ENCODE assay signal across 22 mouse cellular contexts in the genomic region with DNA sequence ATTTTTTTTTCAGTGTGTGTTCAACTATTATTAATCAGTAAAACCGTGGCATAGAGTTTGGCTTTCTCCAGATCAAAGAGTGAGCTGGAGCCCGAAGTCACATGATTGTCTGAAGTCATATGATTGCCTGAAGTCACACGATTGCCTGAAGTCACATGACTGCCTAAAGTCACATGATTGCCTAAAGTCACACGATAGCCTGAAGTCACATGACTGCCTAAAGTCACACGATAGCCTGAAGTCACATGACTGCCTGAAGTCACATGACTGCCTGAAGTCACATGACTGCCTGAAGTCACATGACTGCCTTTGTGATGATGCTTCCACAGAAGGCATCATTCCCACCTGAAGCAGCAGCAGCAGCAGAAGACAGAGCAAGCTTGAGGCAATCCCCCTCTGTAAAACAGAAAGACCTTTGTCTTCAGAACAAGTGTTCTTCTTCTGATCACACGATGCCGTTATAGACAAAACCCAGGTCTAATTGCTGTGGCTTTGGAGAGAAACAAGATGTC.
DNase-seq lines count a peak whose midpoint lies in the region; TF ChIP-seq lines count a peak whose summit lies in the region.
"Had no signal": no experiment of that assay in that cellular context is flagged by ENCODE, and none has a peak within 500 bp of the region (broad histone marks: within the 10 kb centered on the region; RNA-seq: fewer than 3 reads in every experiment).

No protein-coding gene starts in this region.

- no peaks in the 10 kb centered on the region for H3K27me3 ChIP-seq in liver, adult 2 months (ENCODE audit: control insufficient read depth, insufficient read depth, low read length)
- no peaks in the 10 kb centered on the region for H3K27me3 ChIP-seq in CH12.LX (replicated peaks)
- no peaks in the 10 kb centered on the region for H3K27me3 ChIP-seq in MEL (ENCODE audit: control insufficient read depth in 1 of 2, insufficient read depth in 2 of 2, low read length in 2 of 2)
- H3K27me3 ChIP-seq in limb, embryonic 10.5 days (ENCODE audit: low read depth, poor library complexity, severe bottlenecking) = no peaks in the 10 kb centered on the region
- H3K27me3 ChIP-seq: embryonic facial prominence, embryonic 15.5 days; hindbrain, embryonic 13.5 days; Patski had no signal

- dilution Hi-C loops in CH12.LX (cut with MboI; ENCODE audit: extremely low pct_ligation_motif_present, extremely low pct_unique_long_range_greater_than_20kb, low sequenced_read_pairs) = no loop called here

- no peak overlapping the region for H3K9ac ChIP-seq in liver, adult 2 months (ENCODE audit: low read depth, low read length)
- H3K9ac ChIP-seq in CH12.LX (ENCODE audit: insufficient read depth, low read depth) (no peak overlapping the region), MEL (ENCODE audit: control insufficient read depth, low read depth, low read length, poor library complexity, severe bottlenecking) (no peak overlapping the region)
- H3K9ac ChIP-seq: embryonic facial prominence, embryonic 15.5 days; hindbrain, embryonic 13.5 days had no signal

- H3K9me3 ChIP-seq in CH12.LX (replicated peaks; ENCODE audit: low read length) = peaks cover 5% of the 10 kb centered on the region
- H3K9me3 ChIP-seq in MEL (replicated peaks; ENCODE audit: insufficient read depth, low read length) = no peaks in the 10 kb centered on the region
- no peaks in the 10 kb centered on the region for H3K9me3 ChIP-seq in limb, embryonic 10.5 days (replicated peaks)
- H3K9me3 ChIP-seq: embryonic facial prominence, embryonic 15.5 days; G1E; hindbrain, embryonic 13.5 days had no signal

- no peak for TF ChIP-seq CTCF in liver, adult 2 months (IDR thresholded peaks at IDR 0.05; ENCODE audit: low read depth, low read length)
- TF ChIP-seq CTCF in CH12.LX (conservative IDR thresholded peaks at IDR 0.05 in 1 of 2, IDR thresholded peaks at IDR 0.05 in 1 of 2; ENCODE audit: low read depth in 2 of 2, low read length in 2 of 2) (no peak), MEL (IDR thresholded peaks at IDR 0.05 in 2 of 3, conservative IDR thresholded peaks at IDR 0.05 in 1 of 3; ENCODE audit: control insufficient read depth in 1 of 3, insufficient read depth in 1 of 3, low read depth in 2 of 3, low read length in 3 of 3, poor library complexity in 1 of 3, severe bottlenecking in 1 of 3) (no peak)

- in situ Hi-C loops in CH12.LX (cut with MboI; ENCODE audit: low pct_ligation_motif_present, low pct_unique_long_range_greater_than_20kb, low sequenced_read_pairs) = no loop called here

- 93% methylated on average over 7 of the region's 7 CpGs for WGBS in liver, adult 2 months
- 96% methylated on average over 7 of the region's 7 CpGs for WGBS in limb, embryonic 10.5 days

- H3K4me1 ChIP-seq in liver, adult 2 months (ENCODE audit: control insufficient read depth, insufficient read depth, low read length) = peaks cover 7% of the 10 kb centered on the region; the same call in 1 of the 2 replicates
- no peaks in the 10 kb centered on the region for H3K4me1 ChIP-seq in CH12.LX (ENCODE audit: control insufficient read depth in 1 of 2, insufficient read depth in 2 of 2)
- H3K4me1 ChIP-seq in MEL (ENCODE audit: control insufficient read depth in 1 of 2, insufficient read depth in 2 of 2, low read length in 2 of 2) = no peaks in the 10 kb centered on the region; a peak in 1 of 4 replicates
- no peaks in the 10 kb centered on the region for H3K4me1 ChIP-seq in limb, embryonic 10.5 days
- H3K4me1 ChIP-seq: embryonic facial prominence, embryonic 15.5 days; forebrain, embryonic 10.5 days; heart, embryonic 10.5 days; hindbrain, embryonic 13.5 days had no signal

- TF ChIP-seq POLR2A in liver, adult 2 months (IDR thresholded peaks at IDR 0.05; ENCODE audit: extremely low read depth, insufficient read depth, low read length) = no peak
- TF ChIP-seq POLR2A in CH12.LX (IDR thresholded peaks at IDR 0.05; ENCODE audit: low read depth, low read length) (no peak), MEL (IDR thresholded peaks at IDR 0.05; ENCODE audit: control insufficient read depth in 1 of 2, insufficient read depth in 1 of 2, low read depth in 1 of 2, low read length in 2 of 2, poor library complexity in 1 of 2) (no peak)

- H3K27ac ChIP-seq in liver, adult 2 months (replicated peaks; ENCODE audit: insufficient read depth, low read depth, low read length) = no peak overlapping the region
- H3K27ac ChIP-seq in CH12.LX (ENCODE audit: insufficient read depth, low read depth) (no peak overlapping the region), MEL (ENCODE audit: control insufficient read depth, low read depth, low read length) (no peak overlapping the region)
- H3K27ac ChIP-seq in limb, embryonic 10.5 days = no peak overlapping the region
- H3K27ac ChIP-seq: embryonic facial prominence, embryonic 15.5 days; forebrain, embryonic 10.5 days; heart, embryonic 10.5 days; hindbrain, embryonic 13.5 days; hindbrain, postnatal 0 days had no signal

- TF ChIP-seq EP300 in CH12.LX (IDR thresholded peaks at IDR 0.05; ENCODE audit: low read length) (no peak), MEL (IDR thresholded peaks at IDR 0.05; ENCODE audit: low read depth in 1 of 2, low read length in 2 of 2) (no peak)

- no peak overlapping the region for H3K4me2 ChIP-seq in CH12.LX (ENCODE audit: insufficient read depth, low read depth, poor library complexity, severe bottlenecking)
- H3K4me2 ChIP-seq: embryonic facial prominence, embryonic 15.5 days; hindbrain, embryonic 13.5 days had no signal

- TF ChIP-seq RAD21 in CH12.LX (IDR thresholded peaks at IDR 0.05; ENCODE audit: low read depth, low read length) (no peak), MEL (IDR thresholded peaks at IDR 0.05; ENCODE audit: low read depth, low read length) (no peak)

- peaks cover 14% of the 10 kb centered on the region; the same call in 1 of the 2 replicates for H3K36me3 ChIP-seq in liver, adult 2 months (ENCODE audit: control insufficient read depth, insufficient read depth, low read length)
- H3K36me3 ChIP-seq in CH12.LX (replicated peaks in 1 of 2; ENCODE audit: control insufficient read depth in 1 of 2, insufficient read depth in 1 of 2, low read length in 1 of 2) (peaks cover 3 to 11% of the 10 kb centered on the region in 2 experiments), MEL (ENCODE audit: control insufficient read depth in 1 of 2, insufficient read depth in 2 of 2, low read length in 2 of 2) (no peaks in the 10 kb centered on the region)
- H3K36me3 ChIP-seq in limb, embryonic 10.5 days = no peaks in the 10 kb centered on the region
- H3K36me3 ChIP-seq: embryonic facial prominence, embryonic 15.5 days; forebrain, embryonic 10.5 days; hindbrain, embryonic 13.5 days had no signal

- no peak overlapping the region for H3K4me3 ChIP-seq in liver, adult 2 months (ENCODE audit: insufficient read depth, low read depth, low read length)
- H3K4me3 ChIP-seq in CH12.LX (replicated peaks in 1 of 3; ENCODE audit: low read depth in 2 of 3, low read length in 2 of 3, poor library complexity in 1 of 3) (no peak overlapping the region), MEL (ENCODE audit: control insufficient read depth in 1 of 2, insufficient read depth in 1 of 2, low read depth in 2 of 2, low read length in 2 of 2) (no peak overlapping the region)
- H3K4me3 ChIP-seq in limb, embryonic 10.5 days = no peak overlapping the region
- H3K4me3 ChIP-seq: embryonic facial prominence, embryonic 15.5 days; erythroblast, embryonic 14.5 days; forebrain, embryonic 10.5 days; heart, embryonic 10.5 days; hindbrain, embryonic 13.5 days had no signal

- DNase-seq in liver, adult 2 months (ENCODE audit: extremely low read depth, low read depth, low spot score) = peak; percentile 13
- DNase-seq in liver (no peak), CH12.LX (ENCODE audit: extremely low read depth) (no peak), MEL (ENCODE audit: low read depth, low spot score) (no peak)
- no peak for DNase-seq in layer of hippocampus, adult 9-11 months
- DNase-seq in limb, embryonic 10.5 days (ENCODE audit: low spot score) = no peak
- DNase-seq: adrenal gland, postnatal 10 days; cerebellum, adult 11 months; cerebellum, adult 8-10 months; cerebellum, postnatal 14 days; embryo, embryonic 11 days; gastrocnemius, postnatal 36 days; heart, adult 18-20 months; heart, postnatal 10 days had no signal

- H3K79me2 ChIP-seq in liver, adult 2 months (ENCODE audit: control insufficient read depth, insufficient read depth, low read length) = no peaks in the 10 kb centered on the region
- H3K79me2 ChIP-seq in CH12.LX (replicated peaks; ENCODE audit: control insufficient read depth, extremely low read depth, insufficient read depth, poor library complexity, severe bottlenecking) = no peaks in the 10 kb centered on the region
- no peaks in the 10 kb centered on the region for H3K79me2 ChIP-seq in MEL (ENCODE audit: control insufficient read depth, insufficient read depth, low read length, poor library complexity)

TF ChIP-seq in CH12.LX, 34 proteins besides CTCF, POLR2A, EP300 and RAD21 (continues in another document):
- TF ChIP-seq TCF12 (IDR thresholded peaks at IDR 0.05; ENCODE audit: low read depth, low read length) (no peak), MXI1 (IDR thresholded peaks at IDR 0.05; ENCODE audit: low read depth, low read length) (no peak), MEF2A (IDR thresholded peaks at IDR 0.05; ENCODE audit: borderline replicate concordance, low read depth, low read length) (no peak), TBP (conservative IDR thresholded peaks at IDR 0.05; ENCODE audit: low read depth, low read length) (no peak), HCFC1 (IDR thresholded peaks at IDR 0.05; ENCODE audit: low read depth, low read length) (no peak), CHD2 (IDR thresholded peaks at IDR 0.05; ENCODE audit: low read length) (no peak), IRF4 (IDR thresholded peaks at IDR 0.05; ENCODE audit: low read depth, low read length) (no peak), ETS1 (conservative IDR thresholded peaks at IDR 0.05; ENCODE audit: low read depth, low read length) (no peak), NRF1 (IDR thresholded peaks at IDR 0.05; ENCODE audit: low read depth, low read length) (no peak), ELF1 (IDR thresholded peaks at IDR 0.05; ENCODE audit: low read depth, low read length) (no peak)

TF ChIP-seq in MEL, 35 proteins besides CTCF, POLR2A, EP300 and RAD21:
- TF ChIP-seq USF2 (IDR thresholded peaks at IDR 0.05; ENCODE audit: borderline replicate concordance in 1 of 2, insufficient read depth in 1 of 2, low read depth in 1 of 2, low read length in 2 of 2) (0 out of 4 replicates have a peak, but pooled peaks of 1 of the 2 experiments have one; percentile 37), USF1 (IDR thresholded peaks at IDR 0.05; ENCODE audit: low read depth, low read length) (peak; percentile 52; the same call in 1 of the 2 replicates), JUND (IDR thresholded peaks at IDR 0.05; ENCODE audit: low read depth, low read length) (no peak)
